Mouse (Mus musculus) cortical plate, adult 2 months (tissue): Measurements from ENCODE around the gene Ryr3.

Experiments used
- CTCF ChIP-seq: fragments of 200-500 bp; IDR thresholded peaks from 2 replicates; pipeline ENCODE4 v1.5.1; 2011; ENCODE audit warnings: mild to moderate bottlenecking, control low read depth, low read length; ENCODE audit not compliant: insufficient read depth; ENCODE audit errors: extremely low read depth
- POLR2A ChIP-seq: fragments of 200-500 bp; IDR thresholded peaks from 2 replicates; pipeline ENCODE4 v1.6.1; 2011; ENCODE audit warnings: mild to moderate bottlenecking, low read length, control low read depth; ENCODE audit not compliant: insufficient read depth; ENCODE audit errors: extremely low read depth

GRCm38 (mm10) chr2:113238871-113239270 is 22.0 kb upstream of the Ryr3 start:
- TF ChIP-seq CTCF: no peak
- no peak for TF ChIP-seq POLR2A
